Mouse (Mus musculus) stomach, postnatal 0 days (tissue): ENCODE measurements at regions not wholly inside any gene's neighbourhood (a gene's known extent, or its start where the extent isn't known, plus 50 kb on each side); places are given as distances from the start of the nearest gene placed in this dataset.
A peak's percentile ranks its signal among the peaks of the same experiment; 100 is the strongest.

Source experiments
- ATAC-seq: fragments of 200-750 bp; cut with Nextera tagmentation; 2 replicates; pipeline ENCODE4 v1.8.0; 2017; ENCODE audit not compliant: low FRiP score, low TSS enrichment
- DNase-seq: peaks from one replicate; pipeline ENCODE4 v3.0.0-alpha.2; 2016; ENCODE audit warnings: low spot score
- H3K27ac ChIP-seq: fragments of 300-500 bp; sonication (generic); replicated peaks from 2 replicates; pipeline ENCODE4 v1.5.1; 2014; ENCODE audit warnings: mild to moderate bottlenecking, control low read depth
- H3K27me3 ChIP-seq: fragments of 300-500 bp; sonication (generic); 2 replicates; pipeline ENCODE4 v1.6.1; 2014; ENCODE audit warnings: low read length; ENCODE audit not compliant: control insufficient read depth, insufficient read depth
- H3K36me3 ChIP-seq: fragments of 300-500 bp; sonication (generic); 2 replicates; pipeline ENCODE4 v1.6.1; 2014; ENCODE audit warnings: low read length, mixed read lengths; ENCODE audit not compliant: control insufficient read depth, insufficient read depth
- H3K4me1 ChIP-seq: fragments of 300-500 bp; sonication (generic); replicated peaks from 2 replicates; pipeline ENCODE4 v1.6.1; 2014; ENCODE audit warnings: antibody characterized with exemption; ENCODE audit not compliant: control insufficient read depth, insufficient read depth
- H3K4me2 ChIP-seq: fragments of 300-500 bp; sonication (generic); replicated peaks from 2 replicates; pipeline ENCODE4 v1.6.1; 2014; ENCODE audit warnings: low read depth, mild to moderate bottlenecking, control low read depth, moderate library complexity
- H3K4me3 ChIP-seq: fragments of 300-500 bp; sonication (generic); 2 replicates; pipeline ENCODE4 v1.5.1; 2014; ENCODE audit warnings: low read depth, low read length, control low read depth
- H3K9ac ChIP-seq: fragments of 300-500 bp; sonication (generic); 2 replicates; pipeline ENCODE4 v1.6.1; 2014; ENCODE audit warnings: mild to moderate bottlenecking, low read length, control low read depth, mixed read lengths
- H3K9me3 ChIP-seq: fragments of 300-500 bp; sonication (generic); 2 replicates; pipeline ENCODE4 v1.6.1; 2016; ENCODE audit warnings: low read length; ENCODE audit not compliant: control insufficient read depth
- CTCF ChIP-seq: IDR thresholded peaks from 2 replicates; pipeline ENCODE4 v1.5.1; 2016; ENCODE audit warnings: antibody characterized with exemption, low read depth, mild to moderate bottlenecking, moderate library complexity
- EP300 ChIP-seq: optimal IDR thresholded peaks from 2 replicates; pipeline ENCODE3; 2016; ENCODE audit warnings: antibody characterized with exemption
- WGBS: fragments of 180-500 bp; shearing (Covaris S2); extraction: QIAGEN DNeasy Blood & Tissue Kit; methylation state at CpG from one replicate; pipeline ENCODE4 v1.1.7; 2014; 5-methylcytosine and 5-hydroxymethylcytosine counted together

DNA sequence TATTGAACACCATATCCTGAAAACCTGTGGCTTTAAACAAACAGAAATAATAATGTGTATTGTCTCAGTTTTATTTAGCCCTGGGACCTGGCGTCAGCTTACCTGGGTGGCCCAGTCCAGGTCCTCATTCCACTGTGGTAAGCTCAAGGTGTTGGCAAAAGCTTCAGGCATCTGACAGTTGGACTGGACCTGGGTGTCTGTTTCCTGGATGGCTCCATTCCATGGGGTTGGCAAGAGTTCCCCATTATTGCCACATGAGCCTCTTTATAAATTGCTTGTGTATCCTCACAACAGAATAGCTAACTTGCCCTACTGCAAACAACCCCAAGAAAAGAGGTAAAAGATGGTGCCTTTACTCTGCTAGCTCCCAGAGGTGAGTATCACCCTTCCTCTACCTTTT, 512.9 kb upstream of the Tnp1 start:
- DNase-seq (no peak), ATAC-seq (no peak)
- no peak overlapping the region for H3K4me3 ChIP-seq
- no peaks in the 10 kb centered on the region for H3K36me3 ChIP-seq
- 88% methylated on average over 1 of the region's 1 CpGs for WGBS
- H3K9ac ChIP-seq: no peak overlapping the region
- H3K9me3 ChIP-seq: no peaks in the 10 kb centered on the region
- no peak overlapping the region for H3K4me2 ChIP-seq
- no peaks in the 10 kb centered on the region for H3K27me3 ChIP-seq
- TF ChIP-seq CTCF (no peak), EP300 (no peak)
- H3K4me1 ChIP-seq: no peaks in the 10 kb centered on the region
- H3K27ac ChIP-seq: no peak overlapping the region

DNA sequence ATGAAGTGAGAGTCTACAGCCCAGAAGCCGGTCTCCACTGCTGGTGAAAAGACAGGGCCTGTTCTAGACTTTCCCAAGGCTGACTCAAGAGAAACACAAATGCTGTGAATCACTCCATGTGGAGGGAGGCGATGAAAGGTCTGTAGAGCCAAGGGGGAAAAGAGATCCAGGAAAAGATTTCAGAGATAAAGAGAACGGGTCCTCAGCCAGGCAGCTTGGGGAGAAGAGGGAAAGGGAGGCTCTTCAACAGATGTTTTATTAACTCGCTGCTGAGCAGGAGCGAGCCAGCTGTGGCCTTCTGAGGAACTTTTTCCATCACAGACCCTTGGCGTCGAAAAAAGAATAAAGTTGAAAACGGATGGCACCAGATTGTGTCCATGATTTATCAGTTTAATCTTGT, 500.7 kb upstream of the Tnp1 start:
- Histone ChIP-seq H3K4me2 (no peak overlapping the region), H3K4me3 (no peak overlapping the region), H3K9ac (no peak overlapping the region), H3K27ac (no peak overlapping the region), H3K36me3 (no peaks in the 10 kb centered on the region), H3K27me3 (no peaks in the 10 kb centered on the region), H3K9me3 (no peaks in the 10 kb centered on the region), H3K4me1 (no peaks in the 10 kb centered on the region)
- WGBS: 58% methylated on average over 8 of the region's 8 CpGs
- TF ChIP-seq CTCF (no peak), EP300 (no peak)
- ATAC-seq: no peak
- no peak for DNase-seq

DNA sequence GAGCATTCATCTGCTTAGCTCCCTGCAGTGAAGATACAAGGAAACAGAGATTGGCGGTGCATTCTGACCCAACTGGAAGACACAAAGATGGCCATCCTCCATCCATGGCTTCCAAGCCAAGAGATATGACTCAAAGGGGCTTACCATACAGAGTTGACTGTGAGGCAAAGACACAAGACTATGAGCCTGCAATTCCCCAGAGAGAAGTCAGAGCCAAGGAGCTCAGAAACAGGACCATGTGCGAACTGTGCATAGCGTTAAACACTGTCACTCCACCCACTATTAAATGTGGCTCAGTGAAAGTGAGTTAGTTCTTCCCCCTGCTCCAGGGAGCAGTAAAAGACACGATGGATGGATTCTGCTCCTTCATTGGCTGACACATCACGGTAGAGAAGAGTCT, 500.1 kb upstream of the Tnp1 start:
- 78% methylated on average over 5 of the region's 5 CpGs for WGBS
- DNase-seq: no peak
- no peak overlapping the region for H3K4me3 ChIP-seq
- no peak overlapping the region for H3K27ac ChIP-seq
- TF ChIP-seq EP300: no peak
- TF ChIP-seq CTCF: no peak
- no peaks in the 10 kb centered on the region for H3K27me3 ChIP-seq
- H3K4me1 ChIP-seq: no peaks in the 10 kb centered on the region
- no peak overlapping the region for H3K9ac ChIP-seq
- H3K4me2 ChIP-seq: no peak overlapping the region
- no peaks in the 10 kb centered on the region for H3K36me3 ChIP-seq
- no peak for ATAC-seq
- no peaks in the 10 kb centered on the region for H3K9me3 ChIP-seq

DNA sequence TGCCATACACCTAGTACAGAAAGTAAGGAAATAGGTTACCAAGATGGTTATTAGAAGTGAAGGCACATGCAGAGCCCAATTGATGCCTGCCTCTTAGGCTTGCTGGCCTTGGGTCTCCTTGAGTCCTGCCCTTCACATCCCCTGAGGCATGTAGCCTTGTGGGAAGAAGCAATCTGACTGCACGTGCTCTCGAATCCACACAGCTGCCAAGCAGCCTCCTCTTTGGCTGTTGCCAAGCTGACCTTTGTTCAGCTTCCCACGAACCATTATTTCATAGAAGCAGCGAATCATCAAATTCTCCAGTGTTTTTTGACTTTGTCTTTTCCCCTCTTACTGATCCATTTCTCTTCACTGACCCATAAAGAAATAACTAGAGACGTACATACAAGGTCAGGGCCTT, 498.1 kb upstream of the Tnp1 start:
- TF ChIP-seq CTCF: no peak
- TF ChIP-seq EP300: no peak
- no peak for DNase-seq
- H3K9me3 ChIP-seq: no peaks in the 10 kb centered on the region
- no peak overlapping the region for H3K27ac ChIP-seq
- WGBS: 49% methylated on average over 5 of the region's 5 CpGs
- no peak for ATAC-seq
- H3K4me1 ChIP-seq: no peaks in the 10 kb centered on the region
- H3K27me3 ChIP-seq: no peaks in the 10 kb centered on the region
- no peak overlapping the region for H3K9ac ChIP-seq
- H3K36me3 ChIP-seq: no peaks in the 10 kb centered on the region
- H3K4me3 ChIP-seq: no peak overlapping the region
- no peak overlapping the region for H3K4me2 ChIP-seq

DNA sequence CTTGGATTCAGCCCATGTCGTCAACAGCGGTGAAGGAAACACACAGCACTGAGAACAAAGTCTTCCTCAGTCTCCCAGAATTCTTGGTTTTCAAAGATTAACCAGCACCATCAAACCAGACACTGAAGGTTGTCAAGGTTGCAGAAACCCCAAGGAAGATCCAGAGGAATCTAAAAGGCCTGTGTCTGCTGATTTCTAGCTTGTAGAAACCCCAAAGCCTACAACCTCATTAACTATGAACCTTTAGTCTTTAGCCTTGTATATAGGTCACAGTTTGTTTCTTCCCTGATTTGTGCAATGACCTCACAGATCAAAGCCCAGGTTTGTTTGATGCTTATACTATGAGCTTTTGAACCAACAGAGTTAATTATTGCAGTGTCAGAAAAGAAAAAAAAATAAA, 497.1 kb upstream of the Tnp1 start:
- no peak for ATAC-seq
- DNase-seq: no peak
- H3K9ac ChIP-seq: no peak overlapping the region
- no peak overlapping the region for H3K4me2 ChIP-seq
- H3K4me3 ChIP-seq: no peak overlapping the region
- no peaks in the 10 kb centered on the region for H3K9me3 ChIP-seq
- 100% methylated on average over 2 of the region's 2 CpGs for WGBS
- no peaks in the 10 kb centered on the region for H3K27me3 ChIP-seq
- H3K27ac ChIP-seq: no peak overlapping the region
- TF ChIP-seq CTCF: no peak
- no peak for TF ChIP-seq EP300
- H3K4me1 ChIP-seq: no peaks in the 10 kb centered on the region
- H3K36me3 ChIP-seq: no peaks in the 10 kb centered on the region

DNA sequence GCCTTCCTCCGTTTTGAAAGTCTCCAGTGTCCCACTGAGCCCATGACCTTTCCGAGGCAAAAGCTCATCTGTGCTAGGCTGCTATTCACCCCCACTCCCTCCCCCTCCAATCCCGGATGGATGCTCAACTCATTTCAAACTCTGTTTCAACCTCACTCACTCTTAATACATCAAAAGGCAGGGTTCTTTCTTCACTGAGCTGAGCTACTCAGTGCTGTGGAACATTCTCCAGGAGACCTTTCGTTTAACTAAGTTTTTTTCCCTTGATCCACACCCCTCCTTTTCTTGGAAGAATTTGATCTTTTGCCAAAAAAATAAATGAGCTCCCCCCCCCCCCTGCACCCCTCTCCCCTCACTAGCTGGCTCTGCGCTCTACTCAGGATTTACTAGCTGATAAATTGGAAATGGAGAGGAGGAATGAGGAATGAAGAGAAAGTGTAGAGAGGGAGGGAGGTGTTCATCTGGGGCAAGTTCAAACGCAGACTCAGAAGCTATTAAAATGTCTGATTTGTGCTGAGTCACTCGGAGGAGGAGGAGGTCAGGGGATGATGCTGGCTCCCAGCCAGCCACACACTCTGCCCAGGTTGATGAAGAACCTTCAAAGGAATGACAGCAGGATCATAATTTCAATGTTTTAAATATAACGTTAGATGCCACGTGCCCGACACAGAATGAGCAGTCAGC, 491.5 kb upstream of the Tnp1 start:
- 0 out of 2 replicates have a peak overlapping the region, but pooled peaks have one; percentile 24 for H3K27ac ChIP-seq
- H3K4me1 ChIP-seq: 0 out of 2 replicates have a peak, but pooled peaks cover 2% of the 10 kb centered on the region
- no peaks in the 10 kb centered on the region for H3K9me3 ChIP-seq
- no peak for TF ChIP-seq EP300
- TF ChIP-seq CTCF: no peak
- DNase-seq (peak; percentile 27), ATAC-seq (peak; percentile 51; the same call in 1 of the 2 replicates)
- H3K4me3 ChIP-seq: no peak overlapping the region
- H3K4me2 ChIP-seq: no peak overlapping the region
- 32% methylated on average over 10 of the region's 10 CpGs for WGBS
- H3K36me3 ChIP-seq: no peaks in the 10 kb centered on the region
- H3K27me3 ChIP-seq: no peaks in the 10 kb centered on the region
- no peak overlapping the region for H3K9ac ChIP-seq
